Mouse (Mus musculus): ENCODE measurements around the gene Cpxm1. TPM values are rescaled to one million over a fixed set of nuclear protein-coding genes. Genes with fewer than 3 reads are reported as not detected.

Gene Cpxm1
- 1.4 and 1.7 TPM in 2 replicates for polyA plus RNA-seq (2015; fragmentation: Nextera tagmentation; extraction: Ambion mirVana)

DNA sequence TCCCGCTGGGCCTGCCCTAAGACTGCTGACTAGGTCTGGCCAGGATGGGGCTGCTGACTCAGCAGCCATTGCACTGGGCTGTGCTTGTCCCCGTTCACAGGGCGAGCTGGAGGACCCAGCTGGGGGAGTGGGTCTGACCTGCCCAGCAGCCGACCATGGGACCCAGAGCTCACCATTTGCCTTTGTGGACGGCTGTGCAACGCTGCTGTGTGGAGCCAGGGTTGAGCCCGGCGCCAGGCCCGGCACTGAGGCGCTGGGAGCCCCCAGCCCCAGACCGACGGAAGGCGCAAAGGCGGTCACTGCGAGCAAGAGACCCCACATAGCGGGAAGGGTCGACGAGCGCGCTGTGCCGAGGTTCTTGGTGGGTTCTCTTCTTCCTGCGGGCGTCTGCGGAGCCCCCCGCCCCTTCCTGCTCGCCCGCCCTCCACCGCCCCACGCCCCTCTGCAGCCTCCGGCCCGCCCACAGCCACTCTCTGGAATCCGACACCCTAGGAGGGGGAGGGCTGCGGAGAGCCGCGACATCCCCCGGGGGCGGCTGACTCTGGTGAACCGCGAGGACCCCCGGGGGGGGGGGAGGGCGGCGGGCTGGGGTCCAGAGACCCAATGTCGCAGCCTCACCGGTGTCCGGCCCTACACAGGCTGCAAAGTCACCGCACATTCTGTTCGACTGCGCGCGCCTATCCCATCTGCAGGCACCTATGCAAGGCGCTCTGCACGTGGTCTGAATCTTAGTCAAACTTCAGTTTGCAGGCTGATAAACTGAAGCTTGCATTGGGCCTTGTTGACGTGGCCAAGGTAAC lies at the start of gene Cpxm1:
Cpxm1 (minus strand) TSS at position 389 of the 800 bp plus-strand sequence.
- Histone ChIP-seq H3K27me3 (ENCODE audit: insufficient read depth, low read length) (peaks cover 21% of the 10 kb centered on the region), H3K4me2 (ENCODE audit: low read depth, low read length) (peak within 1 kb of the TSS; percentile 77), H3K4me3 (ENCODE audit: low read depth, low read length) (peak within 1 kb of the TSS; percentile 41), H3K9me3 (ENCODE audit: low read length) (no peaks in the 10 kb centered on the region), H3K4me1 (ENCODE audit: insufficient read depth) (peaks cover 6% of the 10 kb centered on the region; the same call in 1 of the 2 replicates), H3K9ac (replicated peaks) (peak within 1 kb of the TSS; percentile 30; the same call in 1 of the 2 replicates), H3K27ac (ENCODE audit: low read depth) (no peak within 1 kb of the TSS), H3K36me3 (replicated peaks; ENCODE audit: insufficient read depth, low read length) (no peaks in the 10 kb centered on the region)
- TF ChIP-seq CTCF (IDR thresholded peaks at IDR 0.05; ENCODE audit: low read depth) (no peak), EP300 (IDR thresholded peaks at IDR 0.05; ENCODE audit: low read depth) (no peak)
- no peak for DNase-seq
- WGBS (ENCODE audit: insufficient replicate concordance) = 2% methylated on average over 32 of the region's 53 CpGs
- no peak for ATAC-seq

DNA sequence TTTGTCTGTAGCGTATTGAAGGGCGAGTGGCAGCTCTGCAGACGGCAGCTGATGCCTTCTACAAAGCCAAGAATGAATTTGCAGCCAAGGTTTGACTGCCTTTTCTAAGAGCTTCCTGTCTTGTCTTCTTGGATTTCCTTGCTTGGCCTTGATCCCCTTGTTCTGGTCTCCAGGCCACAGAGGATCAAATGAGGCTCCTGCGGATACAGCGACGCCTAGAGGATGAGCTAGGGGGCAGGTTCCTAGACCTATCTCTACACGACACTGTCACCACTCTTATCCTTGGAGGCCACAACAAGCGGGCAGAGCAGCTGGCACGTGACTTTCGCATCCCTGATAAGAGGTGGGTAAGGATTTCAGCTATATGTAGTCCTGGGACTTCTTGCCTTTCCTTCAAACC lies 44.8 kb upstream of the Cpxm1 start:
- no peaks in the 10 kb centered on the region for H3K9me3 ChIP-seq (ENCODE audit: low read length)
- no peak overlapping the region for H3K9ac ChIP-seq (replicated peaks)
- H3K27ac ChIP-seq (ENCODE audit: low read depth) = no peak overlapping the region
- WGBS (ENCODE audit: insufficient replicate concordance) = 65% methylated on average over 10 of the region's 10 CpGs
- ATAC-seq (peak; percentile 68), DNase-seq (no peak)
- no peak overlapping the region for H3K4me3 ChIP-seq (ENCODE audit: low read depth, low read length)
- H3K4me1 ChIP-seq (ENCODE audit: insufficient read depth) = no peaks in the 10 kb centered on the region
- no peak overlapping the region for H3K4me2 ChIP-seq (ENCODE audit: low read depth, low read length)
- peaks cover 67% of the 10 kb centered on the region for H3K36me3 ChIP-seq (replicated peaks; ENCODE audit: insufficient read depth, low read length)
- H3K27me3 ChIP-seq (ENCODE audit: insufficient read depth, low read length) = no peaks in the 10 kb centered on the region
- no peak for TF ChIP-seq EP300 (IDR thresholded peaks at IDR 0.05; ENCODE audit: low read depth)
- TF ChIP-seq CTCF (IDR thresholded peaks at IDR 0.05; ENCODE audit: low read depth) = peak; percentile 62

DNA sequence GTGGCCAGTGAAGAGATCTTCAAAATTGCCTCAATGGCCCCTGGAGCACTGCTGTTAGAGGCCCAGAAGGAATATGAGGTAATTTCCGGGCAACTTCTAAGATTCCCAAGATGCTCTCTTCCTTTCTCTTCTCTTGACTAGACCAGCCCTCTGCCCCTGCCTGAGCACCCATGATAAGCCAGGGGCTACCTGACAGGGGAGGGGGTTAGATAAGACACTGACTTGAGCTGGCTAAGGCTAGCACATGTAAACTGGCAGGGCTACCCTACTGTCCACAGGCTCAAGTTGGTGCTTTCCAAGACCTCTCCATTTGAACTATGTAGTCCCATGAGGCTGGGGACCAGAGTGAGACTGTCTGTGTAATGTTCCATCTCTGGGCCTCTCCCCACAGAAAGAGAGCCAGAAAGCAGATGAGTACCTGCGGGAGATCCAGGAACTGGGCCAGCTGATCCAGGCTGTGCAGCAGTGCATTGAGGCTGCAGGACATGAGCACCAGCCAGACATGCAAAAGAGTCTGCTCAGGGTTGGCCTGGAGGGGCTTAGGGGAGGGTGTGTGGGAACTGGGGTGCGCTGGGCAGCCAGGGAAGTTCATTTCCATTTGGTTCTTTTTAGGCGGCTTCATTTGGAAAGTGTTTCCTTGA lies 42.6 kb upstream of the Cpxm1 start:
- Histone ChIP-seq H3K9me3 (ENCODE audit: low read length) (no peaks in the 10 kb centered on the region), H3K4me2 (ENCODE audit: low read depth, low read length) (no peak overlapping the region), H3K27ac (ENCODE audit: low read depth) (no peak overlapping the region), H3K9ac (replicated peaks) (no peak overlapping the region), H3K36me3 (replicated peaks; ENCODE audit: insufficient read depth, low read length) (peaks cover 67% of the 10 kb centered on the region), H3K27me3 (ENCODE audit: insufficient read depth, low read length) (no peaks in the 10 kb centered on the region), H3K4me3 (ENCODE audit: low read depth, low read length) (no peak overlapping the region), H3K4me1 (ENCODE audit: insufficient read depth) (no peaks in the 10 kb centered on the region)
- TF ChIP-seq CTCF (IDR thresholded peaks at IDR 0.05; ENCODE audit: low read depth) (no peak), EP300 (IDR thresholded peaks at IDR 0.05; ENCODE audit: low read depth) (no peak)
- 88% methylated on average over 4 of the region's 4 CpGs for whole genome bisulfite sequencing (ENCODE audit: insufficient replicate concordance)
- no peak for ATAC-seq
- DNase-seq = no peak

DNA sequence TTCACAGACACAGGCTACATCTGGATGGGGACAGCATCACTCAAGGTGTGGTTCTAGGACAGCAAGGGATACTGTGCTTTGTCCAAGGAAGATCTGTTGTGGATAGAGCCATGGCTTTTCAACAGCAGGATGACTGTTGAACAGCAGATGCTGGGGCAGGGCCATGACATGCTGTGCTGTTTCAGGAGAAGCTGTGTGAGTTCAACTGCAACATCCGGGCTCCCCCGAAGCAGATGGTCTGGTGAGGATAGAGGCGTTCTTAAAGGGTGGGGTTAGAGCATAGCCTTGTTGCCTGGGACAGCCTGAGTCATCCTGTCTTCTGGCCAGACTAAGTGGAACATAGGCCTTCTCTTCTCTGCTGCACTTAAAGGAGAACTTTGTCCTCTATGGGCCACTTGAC lies 41.5 kb upstream of the Cpxm1 start:
- WGBS (ENCODE audit: insufficient replicate concordance) = 89% methylated on average over 3 of the region's 3 CpGs
- peaks cover 61% of the 10 kb centered on the region for H3K36me3 ChIP-seq (replicated peaks; ENCODE audit: insufficient read depth, low read length)
- no peak overlapping the region for H3K9ac ChIP-seq (replicated peaks)
- TF ChIP-seq CTCF (IDR thresholded peaks at IDR 0.05; ENCODE audit: low read depth) = no peak
- no peak for TF ChIP-seq EP300 (IDR thresholded peaks at IDR 0.05; ENCODE audit: low read depth)
- no peak overlapping the region for H3K4me2 ChIP-seq (ENCODE audit: low read depth, low read length)
- DNase-seq (no peak), ATAC-seq (no peak)
- H3K27ac ChIP-seq (ENCODE audit: low read depth) = no peak overlapping the region
- H3K4me1 ChIP-seq (ENCODE audit: insufficient read depth) = no peaks in the 10 kb centered on the region
- H3K9me3 ChIP-seq (ENCODE audit: low read length) = no peaks in the 10 kb centered on the region
- H3K4me3 ChIP-seq (ENCODE audit: low read depth, low read length) = no peak overlapping the region
- H3K27me3 ChIP-seq (ENCODE audit: insufficient read depth, low read length) = no peaks in the 10 kb centered on the region

DNA sequence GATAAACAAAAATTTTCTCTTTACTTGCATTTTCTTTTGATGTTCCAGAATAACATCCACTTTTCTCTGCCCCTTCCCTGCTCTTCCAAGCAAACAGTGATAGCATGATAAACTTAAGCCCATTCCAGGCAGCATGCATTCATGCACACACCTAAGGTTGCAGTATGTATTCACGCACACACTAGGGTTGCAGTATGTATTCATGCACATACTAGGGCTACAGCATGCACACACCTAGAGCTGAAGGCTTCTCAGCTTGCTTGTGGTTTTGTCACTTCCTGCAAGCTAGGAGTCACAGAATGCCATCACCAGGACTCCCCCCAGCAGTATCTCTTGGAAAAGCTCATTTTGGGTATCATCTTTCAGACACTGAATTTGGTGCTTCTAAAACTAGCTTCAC lies 39.4 kb upstream of the Cpxm1 start:
- 86% methylated on average over 1 of the region's 1 CpGs for WGBS (ENCODE audit: insufficient replicate concordance)
- Histone ChIP-seq H3K27ac (ENCODE audit: low read depth) (no peak overlapping the region), H3K4me1 (ENCODE audit: insufficient read depth) (no peaks in the 10 kb centered on the region), H3K36me3 (replicated peaks; ENCODE audit: insufficient read depth, low read length) (peaks cover 47% of the 10 kb centered on the region), H3K9me3 (ENCODE audit: low read length) (no peaks in the 10 kb centered on the region), H3K4me3 (ENCODE audit: low read depth, low read length) (no peak overlapping the region), H3K27me3 (ENCODE audit: insufficient read depth, low read length) (no peaks in the 10 kb centered on the region), H3K4me2 (ENCODE audit: low read depth, low read length) (no peak overlapping the region), H3K9ac (replicated peaks) (no peak overlapping the region)
- DNase-seq = no peak
- TF ChIP-seq CTCF (IDR thresholded peaks at IDR 0.05; ENCODE audit: low read depth) (no peak), EP300 (IDR thresholded peaks at IDR 0.05; ENCODE audit: low read depth) (no peak)
- ATAC-seq = no peak

DNA sequence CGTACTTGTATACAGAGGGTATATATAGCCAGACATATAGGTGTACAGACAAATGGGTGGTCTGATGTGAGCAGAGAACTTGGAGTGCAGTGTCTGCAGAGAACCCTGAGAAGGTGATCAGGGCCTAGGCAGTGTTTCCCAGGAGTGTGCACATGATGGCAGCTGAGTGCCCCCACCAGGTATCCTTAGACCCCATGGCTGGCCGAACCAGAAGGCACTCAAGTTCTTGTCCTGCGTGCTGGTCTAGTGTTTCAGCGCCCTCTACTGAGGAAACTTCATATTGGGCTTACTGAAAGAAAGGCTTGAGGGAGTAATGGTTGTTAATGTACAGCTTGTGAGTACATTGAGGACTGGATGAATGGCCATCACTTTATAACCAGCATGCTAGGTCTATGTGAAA lies 35.8 kb upstream of the Cpxm1 start:
- no peak for TF ChIP-seq EP300 (IDR thresholded peaks at IDR 0.05; ENCODE audit: low read depth)
- TF ChIP-seq CTCF (IDR thresholded peaks at IDR 0.05; ENCODE audit: low read depth) = peak; percentile 75
- Histone ChIP-seq H3K4me1 (ENCODE audit: insufficient read depth) (no peaks in the 10 kb centered on the region), H3K36me3 (replicated peaks; ENCODE audit: insufficient read depth, low read length) (peaks cover 15% of the 10 kb centered on the region), H3K9ac (replicated peaks) (no peak overlapping the region), H3K4me2 (ENCODE audit: low read depth, low read length) (no peak overlapping the region), H3K4me3 (ENCODE audit: low read depth, low read length) (no peak overlapping the region), H3K27me3 (ENCODE audit: insufficient read depth, low read length) (no peaks in the 10 kb centered on the region), H3K9me3 (ENCODE audit: low read length) (no peaks in the 10 kb centered on the region), H3K27ac (ENCODE audit: low read depth) (no peak overlapping the region)
- no peak for ATAC-seq
- DNase-seq = no peak
- WGBS (ENCODE audit: insufficient replicate concordance) = 20% methylated on average over 4 of the region's 4 CpGs
